Mouse (Mus musculus) neural tube, embryonic 15.5 days (tissue): ENCODE results near the gene Polr3h. TPM values are rescaled to one million over a fixed set of nuclear protein-coding genes. Genes with fewer than 3 reads are reported as not detected.

ENCODE experiments used
- ATAC-seq: fragments of 200-750 bp; cut with Nextera tagmentation; 2 replicates; pipeline ENCODE4 v1.8.0; 2017; ENCODE audit warnings: mild to moderate bottlenecking, moderate TSS enrichment, moderate library complexity; ENCODE audit not compliant: low FRiP score
- H3K27ac ChIP-seq: fragments of 300-500 bp; sonication (generic); replicated peaks from 2 replicates; pipeline ENCODE4 v1.5.1; 2015; ENCODE audit warnings: mild to moderate bottlenecking, inconsistent platforms
- H3K27me3 ChIP-seq: fragments of 300-500 bp; sonication (generic); replicated peaks from 2 replicates; pipeline ENCODE4 v1.6.1; 2015; ENCODE audit warnings: inconsistent platforms
- H3K36me3 ChIP-seq: fragments of 300-500 bp; sonication (generic); 2 replicates; pipeline ENCODE4 v1.6.1; 2015; ENCODE audit warnings: inconsistent platforms
- H3K4me1 ChIP-seq: fragments of 300-500 bp; sonication (generic); 2 replicates; pipeline ENCODE4 v1.6.1; 2015; ENCODE audit warnings: inconsistent platforms
- H3K4me2 ChIP-seq: fragments of 300-500 bp; sonication (generic); 2 replicates; pipeline ENCODE4 v1.6.1; 2015; ENCODE audit warnings: inconsistent platforms, mild to moderate bottlenecking, moderate library complexity
- H3K4me3 ChIP-seq: fragments of 300-500 bp; sonication (generic); replicated peaks from 2 replicates; pipeline ENCODE4 v1.5.1; 2015; ENCODE audit warnings: mild to moderate bottlenecking, inconsistent platforms
- H3K9ac ChIP-seq: fragments of 300-500 bp; sonication (generic); replicated peaks from 2 replicates; pipeline ENCODE4 v1.6.1; 2015; ENCODE audit warnings: mild to moderate bottlenecking, inconsistent platforms
- H3K9me3 ChIP-seq: fragments of 300-500 bp; sonication (generic); replicated peaks from 2 replicates; pipeline ENCODE4 v1.6.1; 2016; ENCODE audit warnings: inconsistent platforms
- WGBS: fragments of 180-500 bp; shearing (Covaris S2); methylation state at CpG from one replicate; pipeline ENCODE4 v1.1.7; 2015; ENCODE audit warnings: mixed read lengths; 5-methylcytosine and 5-hydroxymethylcytosine counted together
- polyA plus RNA-seq: library from polyadenylated mRNA; unstranded; fragments of >200 nt; fragmentation: Nextera tagmentation; extraction: Ambion mirVana; gene quantifications from 2 replicates; pipeline ENCODE4 v1.2.1, GENCODE M21; 2015

Gene Polr3h
- polyA plus RNA-seq, 1 experiment from 2014 or later, result 93.2 TPM

GRCm38 (mm10) chr15:81849104-81849503 lies 76.9 kb downstream of the Polr3h start:
- Histone ChIP-seq H3K4me3 (no peak overlapping the region), H3K36me3 (peaks cover 40% of the 10 kb centered on the region), H3K27me3 (no peaks in the 10 kb centered on the region), H3K4me1 (peaks cover 7% of the 10 kb centered on the region; the same call in 1 of the 2 replicates), H3K9me3 (no peaks in the 10 kb centered on the region), H3K9ac (no peak overlapping the region), H3K27ac (no peak overlapping the region), H3K4me2 (no peak overlapping the region)
- ATAC-seq, result no peak
- 87% methylated on average over 9 of the region's 9 CpGs for WGBS

- Histone ChIP-seq H3K27ac (no peak overlapping the region), H3K27me3 (no peaks in the 10 kb centered on the region), H3K9me3 (no peaks in the 10 kb centered on the region), H3K4me3 (no peak overlapping the region), H3K4me2 (no peak overlapping the region), H3K9ac (no peak overlapping the region), H3K4me1 (peaks cover 7% of the 10 kb centered on the region; the same call in 1 of the 2 replicates), H3K36me3 (peaks cover 40% of the 10 kb centered on the region)
- no peak for ATAC-seq
- WGBS, result 46% methylated on average over 7 of the region's 7 CpGs
These were observed 77.7 kb downstream of the Polr3h start for GRCm38 (mm10) chr15:81848301-81848700.

GRCm38 (mm10) chr15:81847861-81848260 lies 78.2 kb downstream of the Polr3h start:
- Histone ChIP-seq H3K27ac (no peak overlapping the region), H3K9me3 (no peaks in the 10 kb centered on the region), H3K27me3 (no peaks in the 10 kb centered on the region), H3K4me1 (peaks cover 7% of the 10 kb centered on the region; the same call in 1 of the 2 replicates), H3K36me3 (peaks cover 40% of the 10 kb centered on the region), H3K4me2 (no peak overlapping the region), H3K4me3 (no peak overlapping the region), H3K9ac (no peak overlapping the region)
- 81% methylated on average over 5 of the region's 5 CpGs for WGBS
- no peak for ATAC-seq

GRCm38 (mm10) chr15:81847161-81847560 lies 78.9 kb downstream of the Polr3h start:
- ATAC-seq, result no peak
- H3K9me3 ChIP-seq, result no peaks in the 10 kb centered on the region
- no peak overlapping the region for H3K4me3 ChIP-seq
- H3K36me3 ChIP-seq, result peaks cover 40% of the 10 kb centered on the region
- H3K9ac ChIP-seq, result no peak overlapping the region
- H3K4me2 ChIP-seq, result no peak overlapping the region
- H3K27ac ChIP-seq, result no peak overlapping the region
- no peaks in the 10 kb centered on the region for H3K27me3 ChIP-seq
- peaks cover 7% of the 10 kb centered on the region; the same call in 1 of the 2 replicates for H3K4me1 ChIP-seq
- 91% methylated on average over 4 of the region's 4 CpGs for WGBS

GRCm38 (mm10) chr15:81846755-81847154 lies 79.3 kb downstream of the Polr3h start:
- WGBS, result 83% methylated on average over 9 of the region's 9 CpGs
- no peaks in the 10 kb centered on the region for H3K9me3 ChIP-seq
- H3K4me2 ChIP-seq, result no peak overlapping the region
- ATAC-seq, result no peak
- H3K4me1 ChIP-seq, result peaks cover 7% of the 10 kb centered on the region; the same call in 1 of the 2 replicates
- no peaks in the 10 kb centered on the region for H3K27me3 ChIP-seq
- H3K9ac ChIP-seq, result no peak overlapping the region
- H3K27ac ChIP-seq, result no peak overlapping the region
- peaks cover 35% of the 10 kb centered on the region for H3K36me3 ChIP-seq
- H3K4me3 ChIP-seq, result no peak overlapping the region

- H3K9me3 ChIP-seq, result no peaks in the 10 kb centered on the region
- H3K36me3 ChIP-seq, result peaks cover 25% of the 10 kb centered on the region
- peaks cover 7% of the 10 kb centered on the region; the same call in 1 of the 2 replicates for H3K4me1 ChIP-seq
- 35% methylated on average over 4 of the region's 4 CpGs for WGBS
- no peak overlapping the region for H3K4me3 ChIP-seq
- no peak overlapping the region for H3K27ac ChIP-seq
- ATAC-seq, result no peak
- no peak overlapping the region for H3K9ac ChIP-seq
- H3K4me2 ChIP-seq, result no peak overlapping the region
- H3K27me3 ChIP-seq, result no peaks in the 10 kb centered on the region
These were observed 80.3 kb downstream of the Polr3h start for GRCm38 (mm10) chr15:81845724-81846123.

- WGBS, result 67% methylated on average over 5 of the region's 5 CpGs
- H3K4me1 ChIP-seq, result peaks cover 6% of the 10 kb centered on the region; the same call in 1 of the 2 replicates
These were observed 80.9 kb downstream of the Polr3h start for GRCm38 (mm10) chr15:81845033-81845625.

DNA sequence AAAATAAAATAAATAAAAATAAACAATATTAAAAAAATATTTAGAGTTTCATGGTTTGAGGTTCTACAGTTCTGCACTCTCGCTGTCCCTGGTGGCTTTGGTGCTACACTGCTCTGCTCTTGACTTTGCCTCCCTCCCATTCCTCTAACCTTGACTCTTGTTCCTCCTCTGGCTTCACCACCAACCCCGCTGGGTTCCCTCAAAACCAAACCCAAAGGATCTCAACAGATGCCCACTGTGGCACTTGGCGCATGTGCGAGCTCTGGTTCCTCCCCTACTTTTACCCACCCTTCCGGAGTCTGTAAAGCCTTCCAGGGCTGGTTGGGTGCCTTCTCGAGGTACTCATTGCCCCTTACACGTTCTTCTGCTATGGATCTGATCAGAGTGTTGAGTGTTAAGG lies 83.8 kb downstream of the Polr3h start:
- 0 out of 2 replicates have a peak, but pooled peaks cover 2% of the 10 kb centered on the region for H3K36me3 ChIP-seq
- no peak overlapping the region for H3K4me3 ChIP-seq
- 86% methylated on average over 7 of the region's 7 CpGs for whole genome bisulfite sequencing
- ATAC-seq, result no peak
- no peak overlapping the region for H3K4me2 ChIP-seq
- no peak overlapping the region for H3K27ac ChIP-seq
- H3K9ac ChIP-seq, result no peak overlapping the region
- peaks cover 3% of the 10 kb centered on the region; the same call in 1 of the 2 replicates for H3K4me1 ChIP-seq
- H3K27me3 ChIP-seq, result no peaks in the 10 kb centered on the region
- H3K9me3 ChIP-seq, result no peaks in the 10 kb centered on the region

More at GRCm38 (mm10) chr15:81845033-81845625, 80.9 kb downstream of the Polr3h start:
- no peak overlapping the region for H3K4me3 ChIP-seq
- no peak for ATAC-seq
- no peak overlapping the region for H3K27ac ChIP-seq
- no peak overlapping the region for H3K9ac ChIP-seq
- H3K27me3 ChIP-seq, result no peaks in the 10 kb centered on the region
- H3K4me2 ChIP-seq, result no peak overlapping the region
- H3K9me3 ChIP-seq, result no peaks in the 10 kb centered on the region
- H3K36me3 ChIP-seq, result peaks cover 19% of the 10 kb centered on the region

DNA sequence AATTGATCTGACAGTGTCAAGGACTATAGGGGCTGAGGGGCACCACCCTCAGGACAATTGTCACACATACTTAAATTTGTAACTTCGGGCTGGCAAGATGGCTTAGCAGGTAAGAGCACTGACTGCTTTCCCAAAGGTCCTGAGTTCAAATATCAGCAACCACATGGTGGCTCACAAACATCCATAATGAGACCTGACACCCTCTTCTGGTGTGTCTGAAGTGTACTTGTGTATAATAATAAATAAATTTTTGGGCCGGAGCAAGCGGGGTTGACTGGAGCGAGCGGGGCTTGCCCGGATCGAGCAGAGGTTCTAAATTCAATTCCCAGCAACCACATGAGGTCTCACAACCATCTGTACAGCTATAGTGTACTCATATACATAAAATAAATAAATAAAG lies 85.7 kb downstream of the Polr3h start:
- Histone ChIP-seq H3K27me3 (peaks cover 12% of the 10 kb centered on the region; the same call in 1 of the 2 replicates), H3K4me1 (peaks cover 15% of the 10 kb centered on the region), H3K9ac (no peak overlapping the region), H3K36me3 (no peaks in the 10 kb centered on the region), H3K27ac (no peak overlapping the region), H3K4me3 (no peak overlapping the region), H3K4me2 (no peak overlapping the region), H3K9me3 (no peaks in the 10 kb centered on the region)
- no peak for ATAC-seq
- 94% methylated on average over 7 of the region's 7 CpGs for WGBS

DNA sequence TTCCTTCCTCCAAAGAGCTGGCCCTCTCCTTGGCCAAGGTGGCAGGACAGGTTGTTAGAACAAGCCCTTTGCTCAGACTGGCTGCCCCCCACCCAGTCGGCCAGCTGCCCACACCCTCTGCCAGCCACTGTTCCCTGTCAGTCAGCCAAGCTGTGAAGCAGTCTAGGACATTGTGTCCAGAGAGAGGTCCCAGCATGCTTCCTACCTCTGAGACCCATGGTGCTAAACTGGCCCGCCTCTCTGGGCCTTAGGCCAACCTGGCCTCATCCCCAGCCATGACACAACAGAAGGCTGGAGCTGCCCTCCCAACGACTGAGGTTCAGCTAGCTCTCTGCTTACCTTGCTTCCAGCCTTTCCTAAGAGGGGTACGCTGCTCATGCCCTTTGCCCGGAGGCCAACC lies 86.4 kb downstream of the Polr3h start:
- Histone ChIP-seq H3K4me2 (no peak overlapping the region), H3K4me1 (peaks cover 15% of the 10 kb centered on the region), H3K27ac (no peak overlapping the region; the same call in 1 of the 2 replicates), H3K9ac (no peak overlapping the region), H3K36me3 (no peaks in the 10 kb centered on the region), H3K27me3 (peaks cover 17% of the 10 kb centered on the region), H3K9me3 (no peaks in the 10 kb centered on the region), H3K4me3 (no peak overlapping the region)
- 59% methylated on average over 5 of the region's 5 CpGs for WGBS
- ATAC-seq, result peak; percentile 86

DNA sequence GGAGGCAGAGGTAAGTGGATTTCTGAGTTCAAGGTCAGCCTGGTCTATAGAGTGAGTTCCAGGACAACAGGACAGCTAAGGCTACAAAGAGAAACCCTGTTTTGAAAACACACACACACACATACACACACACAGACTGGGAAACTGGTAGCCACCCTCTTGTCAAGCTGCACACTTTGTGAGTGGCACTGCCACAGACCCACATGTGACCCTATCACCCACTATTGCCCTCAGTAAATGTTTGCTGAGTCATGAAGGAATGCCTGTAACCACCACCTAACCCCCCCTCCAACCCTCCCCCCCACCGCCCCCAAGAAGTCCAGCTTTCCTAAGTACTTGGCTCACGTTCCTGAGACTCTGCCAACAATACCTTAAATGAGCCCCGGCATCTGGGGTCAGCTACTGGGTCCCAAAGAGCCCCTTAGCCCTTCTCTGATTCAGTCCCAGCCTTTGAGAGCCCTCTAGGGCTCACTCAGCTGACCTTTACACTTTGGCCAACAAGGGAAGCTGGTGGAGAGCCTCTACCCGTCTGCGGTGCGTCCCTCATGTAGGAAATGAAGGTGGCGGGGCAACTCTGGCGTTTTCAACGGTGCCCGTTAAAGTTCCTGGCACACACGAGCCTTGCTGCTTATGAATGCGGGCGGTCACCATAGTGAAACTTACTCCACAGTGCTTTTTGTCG lies 87.3 kb downstream of the Polr3h start:
- H3K9me3 ChIP-seq, result no peaks in the 10 kb centered on the region
- H3K36me3 ChIP-seq, result no peaks in the 10 kb centered on the region
- no peak overlapping the region for H3K27ac ChIP-seq
- no peak for ATAC-seq
- H3K4me1 ChIP-seq, result peaks cover 15% of the 10 kb centered on the region
- peaks cover 17% of the 10 kb centered on the region for H3K27me3 ChIP-seq
- no peak overlapping the region for H3K9ac ChIP-seq
- no peak overlapping the region for H3K4me3 ChIP-seq
- H3K4me2 ChIP-seq, result no peak overlapping the region
- 67% methylated on average over 14 of the region's 14 CpGs for WGBS
